Mouse (Mus musculus) embryonic facial prominence, embryonic 15.5 days (tissue): ENCODE data around the gene Serping1. TPM values are rescaled to one million over a fixed set of nuclear protein-coding genes. Genes with fewer than 3 reads are reported as not detected.
"Not testable (repeated sequence)": the region's sequence is repeated elsewhere in the genome, so short reads cannot be mapped to it uniquely, and the experiment has no call there.

Source experiments
- ATAC-seq: fragments of 200-750 bp; cut with Nextera tagmentation; 2 replicates; pipeline ENCODE4 v1.8.0; 2017; ENCODE audit warnings: low read depth, moderate TSS enrichment; ENCODE audit not compliant: insufficient number of reproducible peaks, low FRiP score, low TSS enrichment
- H3K27ac ChIP-seq: fragments of 300-500 bp; sonication (generic); replicated peaks from 2 replicates; pipeline ENCODE4 v1.5.1; 2015; ENCODE audit warnings: mild to moderate bottlenecking, inconsistent platforms
- H3K27me3 ChIP-seq: fragments of 300-500 bp; sonication (generic); 2 replicates; pipeline ENCODE4 v1.6.1; 2015; ENCODE audit warnings: inconsistent platforms
- H3K36me3 ChIP-seq: fragments of 300-500 bp; sonication (generic); 2 replicates; pipeline ENCODE4 v1.6.1; 2015; ENCODE audit warnings: mild to moderate bottlenecking, inconsistent platforms
- H3K4me1 ChIP-seq: fragments of 300-500 bp; sonication (generic); 2 replicates; pipeline ENCODE4 v1.6.1; 2015; ENCODE audit warnings: inconsistent platforms
- H3K4me2 ChIP-seq: fragments of 300-500 bp; sonication (generic); replicated peaks from 2 replicates; pipeline ENCODE4 v1.6.1; 2015; ENCODE audit warnings: mild to moderate bottlenecking, inconsistent platforms
- H3K4me3 ChIP-seq: fragments of 300-500 bp; sonication (generic); replicated peaks from 2 replicates; pipeline ENCODE4 v1.5.1; 2015; ENCODE audit warnings: mild to moderate bottlenecking, inconsistent platforms
- H3K9ac ChIP-seq: fragments of 300-500 bp; sonication (generic); 2 replicates; pipeline ENCODE4 v1.6.1; 2015; ENCODE audit warnings: inconsistent platforms
- H3K9me3 ChIP-seq: fragments of 300-500 bp; sonication (generic); replicated peaks from 2 replicates; pipeline ENCODE4 v1.6.1; 2016; ENCODE audit warnings: inconsistent platforms
- WGBS: fragments of 180-500 bp; shearing (Covaris S2); methylation state at CpG from one replicate; pipeline ENCODE4 v1.1.7; 2015; 5-methylcytosine and 5-hydroxymethylcytosine counted together
- polyA plus RNA-seq: library from polyadenylated mRNA; unstranded; fragments of >200 nt; fragmentation: Nextera tagmentation; extraction: Ambion mirVana; gene quantifications from 2 replicates; pipeline ENCODE4 v1.2.1, GENCODE M21; 2015

Serping1 gene
- polyA plus RNA-seq, 1 experiment from 2014 or later = 48.0 TPM

DNA sequence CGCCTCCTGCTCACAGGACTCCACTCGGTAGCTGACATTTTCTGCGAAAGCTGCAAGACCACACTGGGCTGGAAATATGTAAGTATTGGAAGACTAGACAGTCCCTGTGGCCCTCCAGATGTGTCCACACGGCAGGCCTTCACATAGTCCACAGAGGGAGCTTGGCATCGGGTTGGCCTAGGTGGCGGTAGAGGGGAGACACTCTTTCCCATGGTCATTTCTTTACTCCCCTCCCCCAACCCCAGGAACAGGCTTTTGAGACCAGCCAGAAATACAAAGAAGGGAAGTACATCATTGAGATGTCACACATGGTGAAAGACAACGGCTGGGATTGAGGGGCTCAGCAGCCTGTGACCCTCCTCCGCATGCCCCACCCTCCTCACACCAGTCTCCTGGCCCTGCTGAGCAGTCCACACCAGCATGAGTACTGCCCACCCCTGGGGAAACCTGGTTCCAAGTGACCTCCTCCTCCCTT, 37.8 kb downstream of the Serping1 start:
- Histone ChIP-seq H3K9me3 (no peaks in the 10 kb centered on the region), H3K9ac (no peak overlapping the region), H3K4me1 (peaks cover 91% of the 10 kb centered on the region), H3K4me3 (no peak overlapping the region), H3K36me3 (0 out of 2 replicates have a peak, but pooled peaks cover 5% of the 10 kb centered on the region), H3K4me2 (0 out of 2 replicates have a peak overlapping the region, but pooled peaks have one; percentile 26), H3K27me3 (no peaks in the 10 kb centered on the region), H3K27ac (peak overlapping the region; percentile 2; the same call in 1 of the 2 replicates)
- no peak for ATAC-seq
- WGBS = 7% methylated on average over 8 of the region's 8 CpGs

DNA sequence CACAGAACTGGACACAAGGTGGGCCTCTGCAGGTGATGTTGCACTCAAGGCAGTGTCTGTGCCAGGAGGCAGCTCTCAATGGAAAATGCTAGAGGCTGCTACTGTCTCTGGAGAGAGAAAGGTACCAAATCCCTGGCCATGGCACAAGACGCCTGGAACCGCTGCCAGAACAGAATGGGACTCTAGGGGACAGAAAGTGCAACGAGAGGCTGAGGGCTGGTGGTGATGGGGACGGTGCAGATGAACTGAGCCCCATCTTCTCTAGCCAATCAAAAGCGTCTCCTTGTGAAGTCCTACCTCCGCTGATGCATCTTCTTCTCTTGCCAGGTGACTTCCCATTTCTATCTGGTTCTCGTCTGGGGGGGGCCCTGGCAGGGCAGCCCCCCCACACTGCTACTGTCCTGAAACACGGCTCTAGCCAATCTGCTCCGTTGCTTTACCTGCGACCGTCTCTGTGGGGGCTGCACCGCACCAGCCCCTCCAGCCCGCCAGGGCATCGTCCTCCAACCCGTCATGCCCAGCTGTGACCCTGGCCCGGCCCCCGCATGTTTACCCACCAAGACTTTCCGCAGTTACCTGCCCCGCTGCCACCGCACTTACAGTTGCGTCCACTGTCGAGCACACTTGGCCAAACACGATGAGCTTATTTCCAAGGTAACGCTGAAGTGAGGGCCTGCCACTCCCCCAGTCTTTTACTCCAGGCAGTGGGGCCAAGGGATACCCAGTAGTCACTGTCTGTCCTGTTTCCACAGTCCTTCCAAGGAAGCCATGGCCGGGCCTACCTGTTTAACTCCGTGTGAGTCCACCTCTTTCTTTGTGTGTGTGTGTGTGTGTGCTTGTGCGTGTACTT, 38.7 kb downstream of the Serping1 start:
- Histone ChIP-seq H3K36me3 (0 out of 2 replicates have a peak, but pooled peaks cover 5% of the 10 kb centered on the region), H3K9me3 (no peaks in the 10 kb centered on the region), H3K9ac (no peak overlapping the region), H3K4me3 (peak overlapping the region; percentile 1; the same call in 1 of the 2 replicates), H3K4me1 (peaks cover 82% of the 10 kb centered on the region), H3K27ac (no peak overlapping the region), H3K4me2 (peak overlapping the region; percentile 26), H3K27me3 (no peaks in the 10 kb centered on the region)
- WGBS = 6% methylated on average over 27 of the region's 27 CpGs
- ATAC-seq = no peak

DNA sequence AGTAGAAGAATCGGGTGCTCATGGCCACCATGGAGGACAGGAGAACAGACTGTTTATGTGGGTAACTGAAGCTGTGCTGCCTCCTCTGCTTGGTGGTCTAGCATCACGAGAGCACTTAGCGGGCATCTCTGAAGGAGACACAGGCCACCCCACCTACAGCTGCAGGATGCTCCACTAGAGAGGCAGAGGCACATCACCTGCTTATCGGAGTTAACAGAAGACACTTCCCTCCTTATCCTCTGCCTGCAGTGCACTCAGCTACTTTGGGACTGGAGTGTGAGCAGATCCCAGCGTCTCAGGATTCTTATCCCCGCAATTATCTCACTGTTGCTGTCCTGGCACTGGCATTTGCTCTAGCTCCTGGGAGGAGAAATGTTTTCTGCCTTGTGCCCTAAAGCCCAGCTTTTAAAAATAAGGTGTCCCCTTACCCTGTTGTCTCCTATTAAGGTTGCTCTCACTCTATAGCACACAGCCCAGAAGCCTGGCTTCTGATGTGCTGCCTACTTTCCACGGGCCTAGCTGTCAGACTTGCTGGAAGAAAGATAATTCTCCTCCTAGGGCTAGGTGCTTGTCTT, 39.8 kb downstream of the Serping1 start:
- 12% methylated on average over 7 of the region's 7 CpGs for WGBS
- peaks cover 71% of the 10 kb centered on the region for H3K4me1 ChIP-seq
- H3K9me3 ChIP-seq = no peaks in the 10 kb centered on the region
- peak overlapping the region; percentile 59 for H3K4me2 ChIP-seq
- no peak for ATAC-seq
- H3K36me3 ChIP-seq = 0 out of 2 replicates have a peak, but pooled peaks cover 5% of the 10 kb centered on the region
- no peaks in the 10 kb centered on the region for H3K27me3 ChIP-seq
- no peak overlapping the region; the same call in 1 of the 2 replicates for H3K27ac ChIP-seq
- H3K4me3 ChIP-seq = peak overlapping the region; percentile 49
- H3K9ac ChIP-seq = no peak overlapping the region

DNA sequence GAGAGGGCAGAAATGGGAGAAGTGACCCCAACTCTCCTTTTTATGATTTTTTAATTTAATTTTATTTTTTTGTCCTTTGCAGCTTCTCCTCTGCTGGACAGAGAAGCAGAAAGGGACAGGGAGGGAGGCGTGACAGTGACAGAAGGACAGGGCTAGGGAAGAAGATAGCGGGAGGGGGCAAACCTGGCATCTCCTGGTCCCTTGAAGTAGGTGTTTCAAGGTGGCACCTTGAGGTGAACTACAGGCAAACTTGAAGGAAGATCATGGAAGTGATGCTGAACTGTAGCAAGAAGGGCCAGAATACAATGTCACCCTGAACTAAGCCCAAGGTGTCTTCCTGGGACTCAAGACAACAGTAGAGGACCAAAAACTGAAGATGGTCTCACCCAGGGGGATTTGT, 40.3 kb downstream of the Serping1 start:
- Histone ChIP-seq H3K9ac (0 out of 2 replicates have a peak overlapping the region, but pooled peaks have one; percentile 42), H3K27me3 (no peaks in the 10 kb centered on the region), H3K4me1 (peaks cover 66% of the 10 kb centered on the region), H3K4me2 (peak overlapping the region; percentile 59), H3K27ac (no peak overlapping the region), H3K36me3 (0 out of 2 replicates have a peak, but pooled peaks cover under 1% of the 10 kb centered on the region), H3K4me3 (peak overlapping the region; percentile 49), H3K9me3 (no peaks in the 10 kb centered on the region)
- ATAC-seq = no peak
- WGBS = 4% methylated on average over 2 of the region's 2 CpGs

DNA sequence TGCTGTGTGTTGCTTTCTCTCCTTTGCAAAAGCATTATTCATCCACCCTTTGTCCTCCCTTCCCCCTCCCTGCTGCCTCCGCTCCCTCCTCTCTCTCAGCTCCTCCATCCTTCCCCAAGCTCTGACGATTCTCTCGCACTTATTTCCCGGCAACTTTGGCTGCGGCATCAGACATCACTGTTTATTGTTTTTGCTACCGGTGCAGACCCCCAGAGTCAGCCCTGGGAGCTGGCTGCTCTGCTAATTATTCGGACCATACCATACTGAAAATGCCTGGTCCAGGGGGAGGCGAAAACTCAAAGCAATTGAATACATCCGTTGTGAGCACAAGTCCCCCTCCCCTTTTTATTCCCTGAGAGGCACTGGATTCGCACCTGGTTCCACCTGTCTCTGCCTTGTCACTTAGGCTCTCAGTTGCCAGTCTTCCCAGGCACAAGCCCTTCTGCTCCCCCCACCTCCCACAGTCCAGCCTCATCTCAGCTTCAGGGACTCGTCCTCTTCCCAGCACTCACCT, 40.8 kb downstream of the Serping1 start:
- WGBS = 0% methylated on average over 11 of the region's 11 CpGs
- Histone ChIP-seq H3K4me1 (peaks cover 61% of the 10 kb centered on the region), H3K9ac (peak overlapping the region; percentile 42), H3K4me2 (peak overlapping the region; percentile 59), H3K27ac (peak overlapping the region; percentile 53; the same call in 1 of the 2 replicates), H3K27me3 (no peaks in the 10 kb centered on the region), H3K36me3 (no peaks in the 10 kb centered on the region), H3K9me3 (no peaks in the 10 kb centered on the region), H3K4me3 (peak overlapping the region; percentile 49)
- no peak for ATAC-seq

DNA sequence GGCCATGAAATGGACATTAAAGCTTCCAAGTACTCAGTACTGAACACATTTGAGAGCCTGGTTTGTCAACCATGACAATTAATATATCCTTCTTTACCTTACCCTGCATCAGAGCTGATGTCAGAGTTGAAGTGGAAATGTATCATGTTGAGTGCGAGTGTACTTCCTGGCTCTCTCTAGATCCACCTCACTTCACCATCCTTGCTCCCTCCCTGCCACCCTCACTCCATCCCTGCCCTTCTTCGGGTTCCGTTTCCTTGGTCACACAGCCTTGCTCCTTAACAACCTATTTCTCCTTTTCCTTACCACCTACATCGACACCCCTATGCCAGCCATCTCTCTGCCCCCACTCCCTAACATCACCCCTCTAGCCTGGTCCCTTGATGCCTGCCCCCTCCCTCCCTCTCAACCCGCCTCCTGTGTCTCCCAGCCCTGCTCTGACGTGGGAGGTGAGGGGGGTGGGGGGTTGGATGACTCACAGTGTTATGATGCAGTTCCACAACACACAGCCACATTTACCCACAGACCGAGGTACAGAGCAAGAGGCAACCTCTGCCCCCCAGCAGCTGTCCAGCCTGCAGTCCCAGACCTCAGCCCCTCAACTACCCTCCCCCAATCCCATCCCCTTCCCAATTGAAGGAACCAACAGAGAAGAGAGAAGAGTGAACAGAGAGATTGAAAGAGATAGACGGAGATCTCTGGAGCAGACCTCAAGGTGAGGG, 41.5 kb downstream of the Serping1 start, which contains the start of gene Ypel4:
Gene Ypel4 (plus strand): TSS at position 480 of the 722 bp plus-strand sequence.
- peak within 1 kb of the TSS; percentile 42 for H3K9ac ChIP-seq
- H3K27me3 ChIP-seq = no peaks in the 10 kb centered on the region
- H3K36me3 ChIP-seq = no peaks in the 10 kb centered on the region
- ATAC-seq = peak; percentile 69
- peak within 1 kb of the TSS; percentile 59 for H3K4me2 ChIP-seq
- H3K4me1 ChIP-seq = peaks cover 54% of the 10 kb centered on the region
- WGBS = 2% methylated on average over 8 of the region's 8 CpGs
- H3K9me3 ChIP-seq = no peaks in the 10 kb centered on the region
- peak within 1 kb of the TSS; percentile 49 for H3K4me3 ChIP-seq
- peak within 1 kb of the TSS; percentile 53; the same call in 1 of the 2 replicates for H3K27ac ChIP-seq

DNA sequence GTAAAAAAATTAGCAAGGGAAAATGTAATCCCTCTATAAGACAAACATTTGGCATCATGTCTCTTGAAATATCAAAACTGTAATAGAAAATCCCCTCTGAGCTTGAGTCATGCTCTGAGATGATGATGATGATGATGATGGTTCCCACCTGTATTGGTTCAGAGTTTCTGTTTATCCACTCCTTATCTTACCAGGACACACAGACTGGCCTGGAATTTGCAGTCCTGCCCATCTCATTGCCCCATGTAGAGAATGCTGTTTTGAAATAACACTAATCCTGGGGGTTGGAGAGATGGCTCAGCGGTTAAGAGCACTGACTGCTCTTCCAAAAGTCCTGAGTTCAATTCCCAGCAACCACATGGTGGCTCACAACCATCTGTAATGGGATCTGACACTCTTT, 42.9 kb downstream of the Serping1 start:
- 77% methylated on average over 1 of the region's 1 CpGs for WGBS
- no peak overlapping the region for H3K4me2 ChIP-seq

DNA sequence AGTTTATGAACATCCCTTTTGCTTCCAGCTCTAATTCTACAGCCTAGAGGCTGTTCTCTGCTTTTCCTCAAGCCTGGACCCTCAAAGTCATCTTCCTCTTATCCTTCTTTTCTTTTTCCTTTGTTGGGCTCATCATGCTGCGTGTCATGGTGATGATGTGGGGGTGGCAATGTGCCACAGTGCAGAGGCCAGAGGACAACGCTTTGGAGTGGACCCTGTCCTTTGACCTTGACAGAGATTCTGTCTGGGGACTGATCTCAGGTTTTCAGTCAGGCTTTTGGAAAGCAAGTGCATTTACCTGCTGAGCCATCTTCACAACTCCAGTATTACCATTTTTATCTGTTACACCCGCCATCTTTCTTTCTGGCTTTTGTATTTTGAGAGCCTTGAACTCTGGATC, 44.0 kb downstream of the Serping1 start:
- Histone ChIP-seq H3K27ac (no peak overlapping the region), H3K27me3 (no peaks in the 10 kb centered on the region), H3K36me3 (no peaks in the 10 kb centered on the region), H3K4me2 (no peak overlapping the region), H3K4me1 (peaks cover 34% of the 10 kb centered on the region), H3K9ac (no peak overlapping the region), H3K4me3 (no peak overlapping the region), H3K9me3 (no peaks in the 10 kb centered on the region)
- ATAC-seq = no peak
- 74% methylated on average over 3 of the region's 3 CpGs for WGBS

More for the DNA sequence above, 42.9 kb downstream of the Serping1 start:
- Histone ChIP-seq H3K27ac (no peak overlapping the region), H3K4me1 (peaks cover 40% of the 10 kb centered on the region), H3K4me3 (no peak overlapping the region), H3K9ac (no peak overlapping the region), H3K36me3 (no peaks in the 10 kb centered on the region), H3K27me3 (no peaks in the 10 kb centered on the region), H3K9me3 (no peaks in the 10 kb centered on the region)
- no peak for ATAC-seq

DNA sequence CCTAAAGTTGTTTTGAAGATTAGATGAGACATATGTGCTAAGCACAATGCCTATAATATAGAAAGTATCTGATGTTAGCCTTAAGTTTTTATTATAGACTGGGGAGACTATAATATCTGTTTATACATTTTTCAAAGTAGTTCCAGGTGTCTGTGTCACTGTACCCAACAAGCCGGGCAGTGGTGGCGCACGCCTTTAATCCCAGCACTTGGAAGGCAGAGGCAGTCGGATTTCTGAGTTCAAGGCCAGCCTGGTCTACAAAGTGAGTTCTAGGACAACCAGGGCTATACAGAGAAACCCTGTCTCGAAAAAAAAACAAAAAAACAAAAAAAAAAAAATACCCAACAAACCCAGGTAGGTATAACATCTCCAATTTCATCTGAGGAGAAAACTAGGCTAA, 47.1 kb downstream of the Serping1 start:
- ATAC-seq, H3K27me3 ChIP-seq, H3K4me3 ChIP-seq, H3K9ac ChIP-seq, H3K27ac ChIP-seq, H3K9me3 ChIP-seq, H3K4me2 ChIP-seq: not testable (repeated sequence)
- H3K36me3 ChIP-seq = peaks cover 13% of the 10 kb centered on the region
- H3K4me1 ChIP-seq = peaks cover 14% of the 10 kb centered on the region
- WGBS = 78% methylated on average over 5 of the region's 5 CpGs

DNA sequence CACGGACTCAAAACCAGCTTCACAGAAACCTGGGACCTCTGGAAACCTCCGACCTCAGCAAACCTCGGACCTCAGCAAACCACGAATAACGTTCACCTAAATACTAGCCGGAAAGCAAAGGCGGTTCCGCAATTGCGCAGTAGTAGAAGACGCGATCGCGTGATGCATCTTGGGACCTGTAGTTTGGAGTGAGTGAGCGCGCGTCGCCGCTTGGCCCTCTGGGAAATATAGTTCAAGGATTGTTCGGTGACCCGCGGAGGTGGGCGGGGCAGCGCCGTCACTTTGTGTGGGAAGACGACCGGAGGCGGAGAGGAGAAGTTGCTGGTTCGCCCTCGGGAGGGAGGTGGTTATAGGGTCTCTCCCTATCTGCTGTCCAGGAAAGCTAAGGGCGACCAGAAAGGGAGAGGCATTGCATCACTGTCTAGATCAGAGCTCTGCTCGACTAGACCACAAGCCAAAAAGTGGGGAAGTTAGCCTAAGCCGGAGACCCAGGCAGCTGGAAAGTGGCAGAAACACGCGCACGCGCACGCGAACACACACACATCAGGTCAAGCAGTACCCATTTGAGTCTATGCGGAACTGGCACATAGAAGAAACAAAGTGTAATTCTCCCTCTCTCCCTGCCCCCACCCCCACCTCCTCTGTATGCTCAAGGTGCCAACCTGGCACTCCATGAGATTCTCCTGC, 47.9 kb downstream of the Serping1 start, which contains the start of gene Clp1:
Gene Clp1 (minus strand): TSS at position 179 of the 687 bp plus-strand sequence.
- H3K9ac ChIP-seq = peak within 1 kb of the TSS; percentile 46

More for the DNA sequence above, 47.9 kb downstream of the Serping1 start, which contains the start of gene Clp1:
- no peaks in the 10 kb centered on the region for H3K27me3 ChIP-seq
- under 1% methylated on average over 39 of the region's 39 CpGs for WGBS
- H3K27ac ChIP-seq = peak within 1 kb of the TSS; percentile 87
- peak; percentile 94 for ATAC-seq
- H3K4me3 ChIP-seq = peak within 1 kb of the TSS; percentile 67
- peak within 1 kb of the TSS; percentile 75 for H3K4me2 ChIP-seq
- H3K9me3 ChIP-seq = no peaks in the 10 kb centered on the region
- H3K36me3 ChIP-seq = peaks cover 15% of the 10 kb centered on the region
- H3K4me1 ChIP-seq = peaks cover 14% of the 10 kb centered on the region
